Mouse (Mus musculus) neural tube, embryonic 14.5 days (tissue): ENCODE data around the gene Atp6v1a. TPM values are rescaled to one million over a fixed set of nuclear protein-coding genes. Genes with fewer than 3 reads are reported as not detected.

Source experiments
- ATAC-seq: fragments of 200-750 bp; cut with Nextera tagmentation; 2 replicates; pipeline ENCODE4 v1.8.0; 2017; ENCODE audit warnings: low read depth, mild to moderate bottlenecking, moderate TSS enrichment, moderate library complexity
- H3K27ac ChIP-seq: fragments of 300-500 bp; sonication (generic); 2 replicates; pipeline ENCODE4 v1.5.1; 2014; ENCODE audit warnings: low read depth, mild to moderate bottlenecking, control low read depth, low read length, moderate library complexity, mixed read lengths
- H3K27me3 ChIP-seq: fragments of 300-500 bp; sonication (generic); 2 replicates; pipeline ENCODE4 v1.6.1; 2014; ENCODE audit warnings: low read length; ENCODE audit not compliant: control insufficient read depth, insufficient read depth
- H3K36me3 ChIP-seq: fragments of 300-500 bp; sonication (generic); 2 replicates; pipeline ENCODE4 v1.6.1; 2014; ENCODE audit warnings: low read length, mixed read lengths; ENCODE audit not compliant: control insufficient read depth, insufficient read depth
- H3K4me1 ChIP-seq: fragments of 300-500 bp; sonication (generic); 2 replicates; pipeline ENCODE4 v1.6.1; 2014; ENCODE audit warnings: low read length; ENCODE audit not compliant: control insufficient read depth, insufficient read depth
- H3K4me2 ChIP-seq: fragments of 300-500 bp; sonication (generic); 2 replicates; pipeline ENCODE4 v1.6.1; 2014; ENCODE audit warnings: mild to moderate bottlenecking, low read depth, low read length, control low read depth
- H3K4me3 ChIP-seq: fragments of 300-500 bp; sonication (generic); 2 replicates; pipeline ENCODE4 v1.5.1; 2014; ENCODE audit warnings: low read depth, low read length, control low read depth, mixed read lengths
- H3K9ac ChIP-seq: fragments of 300-500 bp; sonication (generic); replicated peaks from 2 replicates; pipeline ENCODE4 v1.6.1; 2014; ENCODE audit warnings: low read depth, mild to moderate bottlenecking, control low read depth, low read length, mixed read lengths
- H3K9me3 ChIP-seq: fragments of 300-500 bp; sonication (generic); 2 replicates; pipeline ENCODE4 v1.6.1; 2016; ENCODE audit warnings: low read length; ENCODE audit not compliant: control insufficient read depth
- WGBS: fragments of 180-500 bp; shearing (Covaris S2); extraction: QIAGEN DNeasy Blood & Tissue Kit; methylation state at CpG from one replicate; pipeline ENCODE4 v1.1.7; 2014; 5-methylcytosine and 5-hydroxymethylcytosine counted together
- polyA plus RNA-seq: library from polyadenylated mRNA; unstranded; fragments of >200 nt; fragmentation: Nextera tagmentation; extraction: Ambion mirVana; gene quantifications from 2 replicates; pipeline ENCODE4 v1.2.1, GENCODE M21; 2014

The Atp6v1a gene
- polyA plus RNA-seq, 1 experiment from 2014 or later = 182 TPM

- ATAC-seq = no peak
- no peaks in the 10 kb centered on the region for H3K4me1 ChIP-seq
- 87% methylated on average over 1 of the region's 1 CpGs for WGBS
- H3K4me3 ChIP-seq = no peak overlapping the region
- no peak overlapping the region for H3K4me2 ChIP-seq
- H3K9ac ChIP-seq = no peak overlapping the region
- no peak overlapping the region for H3K27ac ChIP-seq
- H3K9me3 ChIP-seq = no peaks in the 10 kb centered on the region
- H3K36me3 ChIP-seq = no peaks in the 10 kb centered on the region
- no peaks in the 10 kb centered on the region for H3K27me3 ChIP-seq
Measured at GRCm38 (mm10) chr16:44124713-44125112, 14.8 kb downstream of the Atp6v1a start.

- WGBS = 64% methylated on average over 2 of the region's 2 CpGs
- no peak overlapping the region for H3K4me2 ChIP-seq
Measured at GRCm38 (mm10) chr16:44123786-44124185, 15.7 kb downstream of the Atp6v1a start.

GRCm38 (mm10) chr16:44122982-44123725 is 16.4 kb downstream of the Atp6v1a start:
- no peak overlapping the region for H3K4me3 ChIP-seq
- H3K9ac ChIP-seq = no peak overlapping the region
- no peaks in the 10 kb centered on the region for H3K9me3 ChIP-seq
- H3K27ac ChIP-seq = no peak overlapping the region
- H3K4me2 ChIP-seq = no peak overlapping the region
- ATAC-seq = no peak
- 65% methylated on average over 7 of the region's 7 CpGs for WGBS
- H3K36me3 ChIP-seq = no peaks in the 10 kb centered on the region
- no peaks in the 10 kb centered on the region for H3K27me3 ChIP-seq
- H3K4me1 ChIP-seq = no peaks in the 10 kb centered on the region

More at GRCm38 (mm10) chr16:44123786-44124185, 15.7 kb downstream of the Atp6v1a start:
- no peak for ATAC-seq
- no peaks in the 10 kb centered on the region for H3K36me3 ChIP-seq
- H3K4me1 ChIP-seq = no peaks in the 10 kb centered on the region
- H3K9ac ChIP-seq = no peak overlapping the region
- no peak overlapping the region for H3K27ac ChIP-seq
- no peaks in the 10 kb centered on the region for H3K9me3 ChIP-seq
- no peak overlapping the region for H3K4me3 ChIP-seq
- H3K27me3 ChIP-seq = no peaks in the 10 kb centered on the region

GRCm38 (mm10) chr16:44122574-44122973 is 16.9 kb downstream of the Atp6v1a start:
- no peak overlapping the region for H3K4me3 ChIP-seq
- no peak overlapping the region for H3K9ac ChIP-seq
- WGBS = 85% methylated on average over 6 of the region's 6 CpGs
- no peaks in the 10 kb centered on the region for H3K9me3 ChIP-seq
- H3K4me2 ChIP-seq = no peak overlapping the region
- ATAC-seq = no peak
- H3K36me3 ChIP-seq = no peaks in the 10 kb centered on the region
- no peak overlapping the region for H3K27ac ChIP-seq
- no peaks in the 10 kb centered on the region for H3K27me3 ChIP-seq
- no peaks in the 10 kb centered on the region for H3K4me1 ChIP-seq

- H3K9me3 ChIP-seq = no peaks in the 10 kb centered on the region
- no peak overlapping the region for H3K4me2 ChIP-seq
- no peaks in the 10 kb centered on the region for H3K27me3 ChIP-seq
- no peak overlapping the region for H3K4me3 ChIP-seq
- no peak overlapping the region for H3K9ac ChIP-seq
- ATAC-seq = no peak
- H3K4me1 ChIP-seq = no peaks in the 10 kb centered on the region
- WGBS = 94% methylated on average over 6 of the region's 6 CpGs
- no peaks in the 10 kb centered on the region for H3K36me3 ChIP-seq
- no peak overlapping the region for H3K27ac ChIP-seq
Measured at GRCm38 (mm10) chr16:44122122-44122521, 17.4 kb downstream of the Atp6v1a start.

GRCm38 (mm10) chr16:44119753-44120501 is 19.6 kb downstream of the Atp6v1a start:
- H3K4me2 ChIP-seq = no peak overlapping the region
- H3K36me3 ChIP-seq = peaks cover 4% of the 10 kb centered on the region; the same call in 1 of the 2 replicates
- no peaks in the 10 kb centered on the region for H3K4me1 ChIP-seq
- no peak overlapping the region for H3K4me3 ChIP-seq
- ATAC-seq = no peak
- H3K9ac ChIP-seq = no peak overlapping the region
- H3K27me3 ChIP-seq = no peaks in the 10 kb centered on the region
- no peak overlapping the region for H3K27ac ChIP-seq
- 86% methylated on average over 7 of the region's 7 CpGs for WGBS
- H3K9me3 ChIP-seq = no peaks in the 10 kb centered on the region

GRCm38 (mm10) chr16:44109002-44109401 is 30.5 kb downstream of the Atp6v1a start:
- no peak overlapping the region for H3K4me3 ChIP-seq
- peaks cover 33% of the 10 kb centered on the region for H3K36me3 ChIP-seq
- no peaks in the 10 kb centered on the region for H3K4me1 ChIP-seq
- no peaks in the 10 kb centered on the region for H3K9me3 ChIP-seq
- H3K4me2 ChIP-seq = no peak overlapping the region
- ATAC-seq = no peak
- H3K9ac ChIP-seq = no peak overlapping the region
- H3K27ac ChIP-seq = no peak overlapping the region
- WGBS = 62% methylated on average over 4 of the region's 4 CpGs
- no peaks in the 10 kb centered on the region for H3K27me3 ChIP-seq

GRCm38 (mm10) chr16:44105211-44105610 is 34.3 kb downstream of the Atp6v1a start:
- Histone ChIP-seq H3K4me1 (no peaks in the 10 kb centered on the region), H3K4me2 (no peak overlapping the region), H3K9ac (no peak overlapping the region), H3K27ac (no peak overlapping the region), H3K27me3 (no peaks in the 10 kb centered on the region), H3K9me3 (no peaks in the 10 kb centered on the region), H3K4me3 (no peak overlapping the region), H3K36me3 (peaks cover 46% of the 10 kb centered on the region)
- WGBS = 97% methylated on average over 2 of the region's 2 CpGs
- no peak for ATAC-seq
